Comparison of ENCODE assay signal across 22 mouse cellular contexts in the genomic region with DNA sequence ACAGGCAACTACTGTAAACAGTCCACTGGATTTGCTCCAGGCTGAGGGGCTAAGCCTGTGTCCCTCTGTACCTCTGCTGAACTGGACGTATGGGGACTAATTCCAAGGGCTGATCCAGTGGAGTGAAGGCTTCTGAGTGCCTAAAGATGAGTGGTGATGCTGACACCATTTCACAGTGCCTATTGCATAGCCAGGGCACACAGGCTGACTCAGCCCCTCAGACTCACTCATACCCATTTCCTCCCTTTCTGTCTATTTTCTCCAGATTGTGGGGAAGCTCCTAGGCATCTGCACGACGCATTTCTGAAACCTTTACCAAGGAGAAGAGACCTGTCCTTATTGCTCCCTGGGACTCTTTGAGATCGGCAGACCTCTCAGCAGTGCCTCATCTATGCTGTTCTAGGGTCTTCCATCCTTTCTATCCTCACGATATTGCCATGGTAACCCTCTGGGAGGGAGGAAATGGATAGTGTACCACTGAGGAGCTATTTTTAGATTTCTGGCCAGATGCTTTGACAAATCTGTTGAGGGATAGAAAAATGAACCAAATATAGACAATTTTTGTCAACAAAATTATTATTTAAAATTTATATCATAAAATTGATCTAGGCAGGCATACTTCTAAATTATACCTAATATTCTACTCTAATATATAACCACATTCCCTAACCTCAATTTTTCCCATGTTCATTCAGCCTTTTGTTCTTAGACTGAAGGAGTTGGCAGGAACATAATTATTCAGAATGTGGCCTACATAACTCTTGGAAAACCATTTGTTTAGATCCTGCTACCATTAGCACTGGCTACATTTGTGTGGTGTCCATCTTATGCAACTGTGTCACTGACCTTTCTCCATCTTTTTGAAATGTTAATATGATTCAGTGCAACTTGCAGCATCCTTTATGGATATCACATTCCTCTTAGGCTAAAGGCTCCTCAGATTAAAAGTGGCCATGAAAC.
DNase-seq lines count a peak whose midpoint lies in the region; ATAC-seq lines count a peak whose summit lies in the region.
"Had no signal": no experiment of that assay in that cellular context is flagged by ENCODE, and none has a peak within 500 bp of the region (broad histone marks: within the 10 kb centered on the region; RNA-seq: fewer than 3 reads in every experiment).

No protein-coding gene starts in this region.

- H3K4me1 ChIP-seq in hindbrain, embryonic 16.5 days (ENCODE audit: control insufficient read depth, insufficient read depth, low read depth, low read length), result no peaks in the 10 kb centered on the region
- no peaks in the 10 kb centered on the region for H3K4me1 ChIP-seq in hindbrain, embryonic 11.5 days (replicated peaks; ENCODE audit: control insufficient read depth, insufficient read depth, low read length)
- H3K4me1 ChIP-seq: limb, embryonic 13.5 days; neural tube, embryonic 15.5 days had no signal

- ATAC-seq in cerebellum, adult (ENCODE audit: insufficient number of reproducible peaks, low FRiP score, low TSS enrichment), result 0 out of 2 replicates have a peak, but pooled peaks have one; percentile 45
- ATAC-seq in hindbrain, embryonic 16.5 days, result peak; percentile 81
- no peak for ATAC-seq in hindbrain, embryonic 11.5 days (ENCODE audit: low FRiP score)
- no peak for ATAC-seq in megakaryocyte, adult 5-6 weeks (ENCODE audit: poor library complexity, severe bottlenecking)
- ATAC-seq: CD4-positive, CD25-positive, alpha-beta regulatory T cell, adult 4 months had no signal

- H3K9me3 ChIP-seq in hindbrain, embryonic 16.5 days (ENCODE audit: control insufficient read depth, low read length), result no peaks in the 10 kb centered on the region
- H3K9me3 ChIP-seq in hindbrain, embryonic 11.5 days (ENCODE audit: control insufficient read depth, low read length), result no peaks in the 10 kb centered on the region
- H3K9me3 ChIP-seq: G1E; hindbrain, embryonic 13.5 days; limb, embryonic 13.5 days; megakaryocyte, embryonic 14.5 days; neural tube, embryonic 15.5 days had no signal

- no peak overlapping the region for H3K27ac ChIP-seq in hindbrain, embryonic 16.5 days (ENCODE audit: low read depth, low read length)
- H3K27ac ChIP-seq in hindbrain, embryonic 11.5 days (ENCODE audit: low read depth, low read length), result no peak overlapping the region
- H3K27ac ChIP-seq: heart, adult 2 months; hindbrain, embryonic 13.5 days; limb, embryonic 13.5 days; liver, embryonic 14.5 days; neural tube, embryonic 15.5 days had no signal

- H3K27me3 ChIP-seq in hindbrain, embryonic 16.5 days (replicated peaks; ENCODE audit: control insufficient read depth, insufficient read depth, low read length), result no peaks in the 10 kb centered on the region
- no peaks in the 10 kb centered on the region for H3K27me3 ChIP-seq in hindbrain, embryonic 11.5 days (ENCODE audit: control insufficient read depth, insufficient read depth, low read length)
- H3K27me3 ChIP-seq: hindbrain, embryonic 13.5 days; limb, embryonic 13.5 days; neural tube, embryonic 15.5 days had no signal

- no peak for DNase-seq in cerebellum, adult 11-12 months
- no peak for DNase-seq in hindbrain, embryonic 11.5 days (ENCODE audit: low spot score)
- peak; percentile 11 to 18 for DNase-seq in right cerebral cortex, adult 2 months (ENCODE audit: low spot score in 2 of 2)
- DNase-seq in right cerebral cortex, postnatal 4 days, result no peak
- DNase-seq in lung, postnatal 36 days, result no peak
- DNase-seq: cerebellum, adult 18-20 months; gastrocnemius, postnatal 10 days; heart, adult 2 months; kidney, adult 11 months; kidney, postnatal 14 days; thymus, postnatal 36 days had no signal

- H3K4me3 ChIP-seq in hindbrain, embryonic 16.5 days (ENCODE audit: low read length), result no peak overlapping the region
- no peak overlapping the region for H3K4me3 ChIP-seq in hindbrain, embryonic 11.5 days (ENCODE audit: low read depth, low read length)
- H3K4me3 ChIP-seq: heart, adult 2 months; hindbrain, embryonic 13.5 days; limb, embryonic 13.5 days; megakaryocyte, embryonic 14.5 days; myocyte; neural tube, embryonic 15.5 days had no signal

- H3K9ac ChIP-seq in hindbrain, embryonic 16.5 days (ENCODE audit: low read depth, low read length), result no peak overlapping the region
- no peak overlapping the region for H3K9ac ChIP-seq in hindbrain, embryonic 11.5 days (ENCODE audit: low read depth, low read length)
- H3K9ac ChIP-seq: hindbrain, embryonic 13.5 days; limb, embryonic 13.5 days; liver, embryonic 14.5 days; neural tube, embryonic 15.5 days had no signal

- WGBS in hindbrain, embryonic 16.5 days, result 66% methylated on average over 5 of the region's 5 CpGs
- WGBS in hindbrain, embryonic 11.5 days, result 87% methylated on average over 5 of the region's 5 CpGs

- H3K4me2 ChIP-seq in hindbrain, embryonic 16.5 days (ENCODE audit: low read length), result no peak overlapping the region
- H3K4me2 ChIP-seq in hindbrain, embryonic 11.5 days (replicated peaks; ENCODE audit: low read depth, low read length), result no peak overlapping the region
- H3K4me2 ChIP-seq: hindbrain, embryonic 13.5 days; limb, embryonic 13.5 days; neural tube, embryonic 15.5 days had no signal

- H3K36me3 ChIP-seq in hindbrain, embryonic 16.5 days (ENCODE audit: control insufficient read depth, insufficient read depth, low read length), result no peaks in the 10 kb centered on the region
- H3K36me3 ChIP-seq in hindbrain, embryonic 11.5 days (ENCODE audit: control insufficient read depth, insufficient read depth, low read length), result no peaks in the 10 kb centered on the region
- H3K36me3 ChIP-seq: G1E; hindbrain, embryonic 13.5 days; limb, embryonic 13.5 days; neural tube, embryonic 15.5 days had no signal

Comparison
In these comparisons a context has a peak if more than half of its experiments do, and no peak if none do; other contexts are left out.
1. ATAC-seq: peak in cerebellum, adult (single experiment) and hindbrain, embryonic 16.5 days (single experiment); none in hindbrain, embryonic 11.5 days (single experiment) and megakaryocyte, adult 5-6 weeks (single experiment).
2. DNase-seq: peak in right cerebral cortex, adult 2 months (2 of 2); none in cerebellum, adult 11-12 months (single experiment), hindbrain, embryonic 11.5 days (single experiment), right cerebral cortex, postnatal 4 days (single experiment) and lung, postnatal 36 days (single experiment).